Mouse (Mus musculus) brain, embryonic 18.5 days (tissue): ENCODE data around the gene Pllp.

Experiments used
- DNase-seq: peaks from one replicate; pipeline ENCODE4 v3.0.0-alpha.2; 2012; ENCODE audit warnings: low read depth, low spot score

Pllp gene

DNA sequence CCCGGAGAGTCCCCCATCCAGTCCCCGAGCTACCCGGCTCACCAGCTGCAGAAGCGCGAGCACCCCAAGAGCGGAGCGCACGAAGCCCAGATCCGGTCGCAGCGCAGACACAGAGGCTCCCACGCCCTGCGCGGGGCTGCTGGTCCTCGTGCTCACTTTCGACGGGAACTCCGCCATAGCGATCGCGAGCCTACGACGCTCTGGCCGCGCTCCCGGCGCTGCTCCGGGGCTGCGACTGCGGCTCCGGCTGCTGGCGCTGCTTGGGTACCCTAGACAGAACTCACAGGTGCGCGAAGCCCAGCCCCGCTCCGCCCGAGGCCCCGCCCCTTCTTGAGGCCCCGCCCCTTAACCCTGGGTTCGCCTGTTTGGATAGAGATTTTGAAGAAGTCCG lies at the start of gene Pllp:
Gene Pllp, minus strand, starts transcription at position 285 of the 391 bp plus-strand sequence.
- DNase-seq, result no peak

- DNase-seq, result no peak
These were observed 49.6 kb upstream of the Pllp start, which contains the start of gene Ccl22 for GRCm38 (mm10) chr8:94745476-94746184. Gene Ccl22 (plus strand): TSS chr8:94745590.

GRCm38 (mm10) chr8:94744972-94745371 lies 48.9 kb upstream of the Pllp start:
- no peak for DNase-seq

DNA sequence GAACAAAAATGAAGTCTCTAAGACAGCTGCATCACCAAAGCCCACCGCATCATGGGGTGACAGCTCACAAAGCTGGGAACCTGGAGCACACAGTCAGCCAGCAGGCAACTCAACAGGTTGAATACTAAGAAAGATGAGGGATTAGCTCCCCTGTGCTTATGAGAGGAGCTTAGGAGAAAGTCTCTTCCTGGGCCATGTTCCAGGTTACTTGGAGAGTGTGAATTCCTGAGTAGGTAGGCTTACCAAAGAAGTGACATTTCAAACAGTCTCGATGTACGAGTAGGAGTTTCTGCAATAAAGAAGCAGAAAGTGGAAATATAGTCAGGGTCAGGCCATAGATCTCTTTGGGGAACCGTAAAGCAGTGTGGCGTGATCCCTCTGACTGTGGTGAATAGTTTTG lies 48.4 kb upstream of the Pllp start:
- no peak for DNase-seq

DNA sequence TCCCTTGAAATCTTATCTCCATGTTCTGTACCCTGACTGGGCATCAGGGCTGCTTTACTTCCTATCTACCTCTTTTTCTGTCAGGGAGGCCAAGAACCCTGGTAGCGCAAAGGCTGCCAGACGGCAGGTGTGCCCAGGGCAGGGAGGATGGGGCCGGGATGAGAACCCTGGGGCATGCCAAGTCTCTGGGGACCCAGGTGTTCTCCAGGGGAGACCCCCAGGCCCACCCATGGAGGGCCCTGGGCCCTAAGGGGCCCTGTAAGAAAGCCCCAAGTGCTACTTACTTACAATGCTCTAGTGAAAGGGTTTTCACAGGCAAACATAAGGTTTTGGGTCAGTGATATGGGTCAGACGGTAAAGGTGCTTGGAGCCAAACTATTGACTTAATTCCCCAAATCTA lies 45.6 kb upstream of the Pllp start:
- DNase-seq, result no peak

DNA sequence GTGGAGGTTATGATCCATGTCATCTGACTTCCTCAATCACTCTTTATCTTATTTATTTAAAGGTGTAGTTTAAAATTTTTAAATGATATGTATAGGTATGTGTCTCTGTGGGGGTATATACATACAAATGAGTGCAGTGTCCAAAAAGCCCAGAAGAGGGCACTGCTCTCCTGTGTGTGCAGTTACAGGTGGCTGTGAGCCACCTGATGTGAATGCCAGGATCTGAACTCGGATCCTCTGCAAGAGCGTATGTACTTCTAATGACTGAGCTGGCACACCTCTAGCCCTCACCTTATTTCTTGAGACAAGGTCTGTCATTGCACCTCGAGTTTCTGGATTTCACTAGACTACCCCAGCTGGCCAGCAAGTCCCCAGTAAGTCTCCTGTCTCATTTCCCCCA lies 44.5 kb upstream of the Pllp start:
- DNase-seq, result no peak

DNA sequence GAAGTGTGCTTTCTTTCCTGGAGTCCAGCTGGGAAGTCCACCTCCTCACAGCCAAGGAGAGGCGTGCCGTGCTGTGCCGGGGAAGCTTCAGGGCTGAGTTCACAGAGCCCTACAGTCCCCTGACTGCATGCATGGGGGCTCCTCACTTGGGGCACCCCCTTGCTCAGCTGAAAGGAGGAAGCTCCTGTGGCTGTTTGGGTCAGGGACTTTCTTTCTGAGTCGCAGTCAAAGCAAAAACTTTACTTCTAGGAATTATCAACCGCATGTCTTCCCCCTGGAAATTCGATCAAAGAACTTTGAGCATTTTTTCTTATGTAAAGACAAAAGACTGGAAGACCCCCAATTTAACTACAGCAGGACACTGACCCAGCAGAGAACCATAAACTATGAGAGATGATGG lies 43.8 kb upstream of the Pllp start:
- no peak for DNase-seq

DNA sequence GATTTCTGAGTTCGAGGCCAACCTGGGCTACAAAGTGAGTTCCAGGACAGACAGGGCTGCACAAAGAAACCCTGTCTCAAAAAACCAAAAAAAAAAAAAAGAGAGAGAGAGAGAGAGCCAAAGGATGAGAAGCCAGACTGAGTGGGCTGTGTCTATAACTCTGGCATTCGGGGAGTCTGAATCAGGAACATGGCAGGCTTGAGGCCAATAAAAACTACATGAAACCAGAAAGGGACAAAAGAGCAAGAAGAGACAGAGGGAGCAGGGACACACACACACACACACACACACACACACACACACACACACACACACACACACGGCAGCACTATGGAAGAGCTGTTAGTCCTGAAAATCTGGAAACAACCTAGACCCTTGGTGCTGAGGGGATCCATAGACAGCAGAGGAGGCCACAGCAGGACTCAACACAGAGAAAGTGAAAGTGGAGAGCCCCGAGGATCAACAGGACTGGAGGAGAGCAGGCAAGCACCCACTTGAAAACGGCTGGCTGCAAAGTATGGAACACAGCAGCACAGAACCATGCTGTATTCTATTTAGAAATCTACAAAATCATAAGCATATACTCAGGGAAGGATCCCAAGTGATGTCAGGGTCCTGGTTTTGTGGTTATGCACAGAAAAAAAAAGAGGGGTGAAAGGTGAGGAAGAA lies 39.5 kb upstream of the Pllp start:
- DNase-seq, result no peak

- no peak for DNase-seq
These were observed 38.8 kb upstream of the Pllp start for GRCm38 (mm10) chr8:94734735-94735350.

DNA sequence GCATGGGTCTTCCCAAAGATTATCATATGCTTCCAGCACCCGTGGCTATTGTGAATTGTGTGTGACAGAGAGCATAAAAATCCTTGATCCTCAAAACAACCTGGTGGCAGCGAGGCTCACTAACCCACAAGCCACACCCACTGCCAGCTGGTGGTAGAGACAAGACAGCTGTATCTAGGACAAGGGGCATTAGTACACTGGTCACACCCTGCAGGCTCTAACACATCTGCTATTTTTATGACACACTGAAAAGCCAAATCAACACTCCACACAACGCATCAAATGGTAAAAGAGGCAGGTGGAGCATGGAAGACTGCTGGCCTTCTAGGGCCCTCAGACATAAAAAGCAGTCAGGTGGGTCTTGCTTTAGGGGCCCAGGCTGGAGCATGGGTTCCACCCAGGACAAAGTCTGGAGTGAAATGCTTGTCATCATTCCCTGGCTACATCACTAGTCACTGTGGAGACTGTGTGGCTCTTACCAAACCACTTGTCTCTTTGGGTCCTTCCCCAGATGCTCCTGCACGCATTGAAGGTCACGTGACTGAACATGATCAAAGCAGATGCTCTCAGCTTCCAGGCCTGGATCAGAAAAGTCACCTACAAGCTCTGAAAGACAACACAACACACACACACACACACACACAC lies 37.9 kb upstream of the Pllp start:
- DNase-seq, result no peak

DNA sequence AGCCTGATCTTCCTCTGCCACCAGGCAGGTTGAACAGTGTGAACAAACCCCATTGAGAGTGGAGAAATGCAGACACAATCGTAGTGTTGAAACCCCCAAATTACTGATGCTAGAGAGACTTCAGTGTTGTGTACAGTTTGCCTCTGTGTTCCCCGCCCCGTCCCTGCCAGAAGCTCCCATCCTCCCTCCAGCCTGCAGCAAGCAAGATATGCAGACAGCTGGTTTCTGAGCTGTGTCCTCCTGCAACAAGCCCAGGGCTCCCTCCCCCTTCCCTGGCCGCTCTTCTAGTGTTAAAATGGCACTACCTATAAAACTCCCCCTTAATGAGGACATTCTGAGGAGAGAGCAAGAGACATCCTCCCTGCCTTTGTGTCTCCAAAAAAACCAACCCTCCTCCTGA lies 33.2 kb upstream of the Pllp start:
- DNase-seq, result no peak

DNA sequence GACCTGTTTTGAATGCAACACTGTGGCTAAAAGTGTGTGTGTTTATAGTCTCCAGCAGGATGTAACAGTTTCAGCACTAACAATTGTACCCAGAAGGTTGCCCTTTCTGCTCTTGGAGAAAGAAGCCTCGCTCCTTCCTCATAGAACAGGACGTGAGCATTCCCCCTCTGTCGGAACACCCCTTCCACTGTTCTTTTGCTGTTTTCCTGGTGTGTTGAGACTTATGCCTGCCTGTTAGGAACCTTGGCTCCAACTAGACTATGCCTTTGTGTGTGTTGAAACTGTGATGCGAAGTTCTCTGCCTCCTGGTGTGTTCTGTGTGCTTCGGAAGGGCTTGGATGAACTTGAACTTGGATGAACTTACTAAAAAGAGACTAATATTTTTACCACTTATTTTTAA lies 29.9 kb upstream of the Pllp start:
- no peak for DNase-seq

- DNase-seq, result no peak
These were observed 20.8 kb upstream of the Pllp start for GRCm38 (mm10) chr8:94716841-94717240.

GRCm38 (mm10) chr8:94715871-94716270 lies 19.8 kb upstream of the Pllp start:
- DNase-seq, result no peak

GRCm38 (mm10) chr8:94714556-94714955 lies 18.5 kb upstream of the Pllp start:
- DNase-seq, result no peak

GRCm38 (mm10) chr8:94711160-94711718 lies 15.2 kb upstream of the Pllp start:
- no peak for DNase-seq

DNA sequence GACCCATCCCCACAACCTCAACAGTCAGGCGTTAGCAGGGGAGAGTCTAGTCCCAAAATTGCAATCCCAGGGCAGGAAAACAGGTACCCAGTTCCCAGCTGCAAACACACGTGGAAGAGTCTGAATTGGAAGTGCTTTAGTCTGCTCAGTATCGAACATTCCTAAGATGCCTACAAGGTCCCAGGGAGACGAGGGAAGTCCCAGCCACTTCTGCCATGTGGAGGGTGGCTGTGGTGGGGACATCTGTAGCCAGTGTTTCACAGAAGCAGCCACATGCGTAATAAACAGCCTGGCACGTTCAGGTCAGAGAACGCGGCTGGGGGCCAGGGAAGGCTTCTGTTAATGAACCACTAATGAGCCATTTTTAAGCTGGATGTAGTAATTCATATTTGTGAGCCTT lies 14.3 kb upstream of the Pllp start:
- DNase-seq, result no peak

DNA sequence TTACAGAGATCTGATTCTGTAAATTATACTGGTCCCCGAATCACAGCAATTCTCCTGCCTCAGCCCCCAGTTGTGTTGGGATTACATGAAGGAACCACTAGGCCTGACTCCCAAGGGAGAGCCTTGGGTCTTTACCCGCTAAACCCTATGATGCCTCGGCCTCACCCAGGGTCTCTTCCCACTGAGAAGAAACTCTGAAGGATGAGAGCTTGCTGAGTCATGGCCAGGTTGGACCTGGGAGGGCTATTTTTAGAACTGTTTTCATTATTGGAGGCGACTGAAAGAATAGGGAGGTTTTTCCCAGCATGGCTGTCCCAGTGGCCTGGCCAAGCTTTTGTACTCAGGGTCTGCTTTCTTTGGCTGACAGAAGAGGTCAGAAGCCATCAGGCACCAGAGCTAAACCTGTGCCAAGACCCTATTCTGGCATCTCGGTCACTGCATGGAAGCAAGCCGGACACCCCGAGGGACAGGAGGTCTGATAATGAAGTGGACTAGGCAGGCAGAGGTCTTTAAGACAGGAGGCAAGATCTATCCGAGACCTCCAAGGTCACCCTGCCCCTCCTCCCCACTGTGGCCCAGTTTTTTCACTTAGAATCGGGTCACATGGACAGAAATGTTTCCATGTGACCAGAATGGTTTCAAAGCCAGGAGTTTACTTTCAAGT lies 10.8 kb upstream of the Pllp start:
- no peak for DNase-seq

DNA sequence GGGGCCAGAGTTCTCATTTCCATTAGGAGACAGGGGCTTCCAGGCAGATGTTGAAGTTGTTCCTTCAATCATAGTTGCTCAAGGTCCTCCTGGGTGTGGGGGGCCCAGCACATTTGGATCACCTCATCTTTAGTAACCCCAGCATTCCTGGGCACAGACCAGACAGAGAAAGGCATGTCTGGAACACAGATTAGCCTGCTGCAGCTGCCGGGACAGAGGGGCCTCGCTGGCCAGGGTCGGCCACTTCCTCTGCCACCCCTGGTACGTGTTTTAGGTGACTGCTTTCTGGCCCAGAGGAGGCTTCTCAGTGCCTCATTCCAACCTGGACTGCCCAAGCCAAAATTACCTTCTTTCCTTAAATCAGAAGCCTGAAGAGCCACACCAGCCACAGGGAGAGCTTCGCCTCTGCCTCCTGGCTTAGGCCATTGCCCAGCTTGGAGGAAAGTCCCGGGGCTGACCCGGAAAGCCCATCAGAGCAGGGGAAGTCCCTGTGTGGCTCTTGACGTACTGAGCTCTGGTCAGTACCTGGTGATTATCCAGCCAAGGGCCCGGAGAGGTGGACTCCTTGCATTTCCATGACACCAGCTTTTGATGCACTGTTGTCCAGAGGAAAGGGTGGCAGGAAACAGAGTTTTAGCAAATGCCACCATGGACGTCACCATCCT lies 9.6 kb upstream of the Pllp start:
- no peak for DNase-seq

DNA sequence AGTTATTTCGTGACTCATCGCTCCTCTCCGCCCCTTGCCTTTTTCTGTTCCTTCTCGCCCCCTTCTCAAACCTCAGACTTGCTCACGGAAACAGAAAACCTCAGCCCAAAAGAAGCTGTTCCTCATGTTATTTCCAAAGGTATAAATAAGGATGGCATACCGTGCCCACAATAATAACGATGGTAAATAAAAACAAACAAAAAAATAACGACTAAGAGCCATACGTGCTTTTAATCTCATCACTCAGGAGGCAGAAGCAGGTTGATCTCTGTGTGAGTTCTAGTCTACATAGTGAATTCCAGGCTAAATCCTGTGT lies 8.5 kb upstream of the Pllp start:
- DNase-seq, result no peak

- DNase-seq, result peak; percentile 94
These were observed 8.0 kb upstream of the Pllp start for GRCm38 (mm10) chr8:94703972-94704668.
